ENCODE assay signal across 15 mouse cellular contexts in the genomic region with DNA sequence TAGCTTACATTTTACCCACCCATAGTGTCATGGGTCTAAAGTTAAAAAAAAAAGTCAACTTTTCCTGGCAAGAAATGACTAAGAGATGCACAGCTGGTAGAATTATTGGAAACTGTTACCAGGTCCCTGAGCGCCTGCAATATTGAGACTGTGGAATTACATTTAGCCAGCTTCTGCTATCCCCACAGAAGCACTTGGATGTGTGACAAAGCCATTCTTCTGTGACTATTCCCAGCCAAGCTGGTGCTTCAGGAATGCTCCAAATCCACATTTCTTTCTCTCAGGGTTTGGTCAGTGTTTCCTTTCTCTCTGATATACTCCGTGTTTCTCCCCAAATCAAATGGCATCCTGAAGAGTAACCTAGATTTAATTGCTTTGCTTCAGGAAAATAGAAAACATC. TPM values are rescaled to one million over a fixed set of nuclear protein-coding genes. Genes with fewer than 3 reads are reported as not detected.
"Had no signal": no experiment of that assay in that cellular context is flagged by ENCODE, and none has a peak within 500 bp of the region (broad histone marks: within the 10 kb centered on the region; RNA-seq: fewer than 3 reads in every experiment).

No protein-coding gene starts in this region.

- H3K9me3 ChIP-seq: limb, embryonic 13.5 days; midbrain, embryonic 13.5 days; neural tube, embryonic 13.5 days had no signal

- H3K4me2 ChIP-seq: limb, embryonic 13.5 days; midbrain, embryonic 13.5 days; neural tube, embryonic 13.5 days had no signal

- H3K27me3 ChIP-seq: limb, embryonic 13.5 days; midbrain, embryonic 13.5 days; neural tube, embryonic 13.5 days had no signal

- H3K9ac ChIP-seq: limb, embryonic 13.5 days; liver, embryonic 14.5 days; midbrain, embryonic 13.5 days; neural tube, embryonic 13.5 days had no signal

- DNase-seq: kidney, postnatal 10 days; kidney, postnatal 4 days; left cerebral cortex, postnatal 4 days; lung, adult 18-20 months; lung, postnatal 36 days; right cerebral cortex, postnatal 25 days; thymus, postnatal 4 days had no signal

- H3K27ac ChIP-seq: layer of hippocampus, adult 2 months; limb, embryonic 13.5 days; liver, embryonic 14.5 days; midbrain, embryonic 13.5 days; neural tube, embryonic 13.5 days had no signal

- H3K4me3 ChIP-seq: layer of hippocampus, adult 2 months; limb, embryonic 13.5 days; midbrain, embryonic 13.5 days; neural tube, embryonic 13.5 days had no signal

- ATAC-seq: midbrain, embryonic 13.5 days had no signal

- H3K4me1 ChIP-seq: limb, embryonic 13.5 days; midbrain, embryonic 13.5 days; neural tube, embryonic 13.5 days had no signal

- H3K36me3 ChIP-seq: limb, embryonic 13.5 days; midbrain, embryonic 13.5 days; neural tube, embryonic 13.5 days had no signal

RNA-seq across cellular contexts. Expression of a gene that starts 6.6 kb away (rescaled TPM):
- total RNA-seq: left cerebral cortex, adult 18-20 months; left cerebral cortex, postnatal 4 days; liver, adult 2 months; monocyte, adult 5-6 weeks had no signal
- polyA plus RNA-seq: liver, adult 2 months had no signal
